Mouse (Mus musculus) brain, embryonic 18.5 days (tissue): ENCODE results near the gene Ogfrl1.
"Not testable (repeated sequence)": the region's sequence is repeated elsewhere in the genome, so short reads cannot be mapped to it uniquely, and the experiment has no call there.

Experiments used
- DNase-seq: peaks from one replicate; pipeline ENCODE4 v3.0.0-alpha.2; 2012; ENCODE audit warnings: low read depth, low spot score

Gene Ogfrl1

DNA sequence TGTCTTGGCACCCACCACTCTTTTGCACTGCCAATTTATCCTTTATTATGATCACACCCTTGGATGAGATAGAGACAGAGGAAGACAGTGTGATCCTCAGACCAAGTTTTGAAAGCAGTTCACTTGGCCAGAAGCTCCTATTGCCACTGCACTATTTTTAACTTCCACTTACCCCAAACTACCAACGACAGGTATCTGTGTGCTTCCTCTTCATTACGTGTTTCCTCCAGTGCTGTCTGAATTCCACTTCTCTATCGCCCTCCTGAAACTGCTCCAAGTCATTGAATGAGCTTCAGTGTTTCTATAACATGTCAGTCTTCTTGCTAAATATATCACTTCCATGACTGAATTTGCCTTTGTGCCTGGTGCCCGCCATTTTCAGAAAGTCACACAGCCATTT lies at the start of gene Ogfrl1:
TSS of gene Ogfrl1 (minus strand) at position 150 of the 400 bp plus-strand sequence.
- DNase-seq = no peak

DNA sequence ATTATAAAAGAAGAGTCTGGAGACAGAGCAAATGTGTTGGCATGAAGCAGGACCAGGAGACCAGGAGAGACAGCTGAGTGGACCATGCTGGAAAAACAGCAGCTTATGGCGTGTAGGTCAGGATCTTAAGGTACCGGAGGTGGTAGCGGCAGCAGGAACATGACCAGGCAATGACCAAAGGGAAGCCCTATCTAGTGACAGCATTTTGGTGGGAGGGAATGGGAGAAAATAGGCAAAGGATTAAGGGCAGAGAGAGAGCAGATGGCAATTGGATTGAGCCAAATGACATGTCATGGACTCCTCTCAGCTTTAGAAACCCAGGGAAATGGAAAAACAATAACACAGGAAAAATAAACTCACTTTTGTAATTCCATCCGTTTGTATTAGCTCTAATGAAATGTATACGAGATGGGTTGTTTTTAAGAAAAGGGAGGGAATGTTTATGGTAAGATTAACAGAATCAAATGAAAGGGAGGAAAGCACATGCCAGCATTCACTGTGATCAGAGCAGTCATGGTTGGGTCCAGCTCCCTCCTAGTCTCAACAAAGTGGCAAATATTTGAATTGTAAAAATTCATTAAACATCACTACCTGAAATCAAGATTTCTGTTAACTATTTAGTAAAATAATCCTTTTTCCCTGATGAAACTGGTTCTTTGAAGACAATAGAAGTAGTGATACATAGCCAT lies 48.3 kb upstream of the Ogfrl1 start:
- no peak for DNase-seq

DNA sequence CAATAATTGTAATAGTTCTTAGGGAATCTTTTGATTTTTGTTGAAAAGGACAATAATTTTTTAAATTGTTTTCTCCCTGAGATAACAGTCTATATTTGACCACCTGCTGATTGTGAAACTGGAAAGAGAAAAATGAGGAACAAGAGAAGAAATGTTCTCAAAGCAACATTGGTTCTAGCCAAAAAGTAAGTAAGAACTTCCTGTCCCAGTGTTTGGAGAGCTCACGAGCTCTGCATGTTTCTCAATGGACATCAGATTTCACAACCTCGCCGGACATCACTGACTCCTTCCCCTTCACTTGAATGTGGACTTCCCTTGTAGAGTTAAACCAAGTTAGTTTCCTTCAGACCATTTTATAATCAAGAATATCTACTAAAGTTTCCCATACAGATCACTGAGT lies 36.0 kb upstream of the Ogfrl1 start:
- no peak for DNase-seq

DNA sequence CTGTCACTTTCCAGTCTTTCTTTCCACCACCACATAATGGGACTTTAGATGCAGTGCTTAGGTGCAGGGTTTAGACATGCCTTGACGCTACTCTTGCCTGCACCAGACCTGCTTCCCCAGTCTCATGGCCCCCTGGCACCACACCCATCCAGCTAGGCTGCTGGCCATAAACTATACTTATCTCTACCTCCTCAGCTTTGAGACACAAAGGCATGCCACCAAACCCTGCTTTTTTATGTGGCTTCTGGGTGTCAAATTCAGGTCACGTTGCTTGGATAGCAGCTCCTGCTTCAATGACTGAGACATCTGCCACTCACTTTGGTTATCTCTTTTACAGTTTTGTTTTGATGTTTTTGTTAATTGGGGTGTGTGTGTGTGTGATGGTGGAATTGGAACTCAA lies 28.9 kb upstream of the Ogfrl1 start:
- no peak for DNase-seq

DNA sequence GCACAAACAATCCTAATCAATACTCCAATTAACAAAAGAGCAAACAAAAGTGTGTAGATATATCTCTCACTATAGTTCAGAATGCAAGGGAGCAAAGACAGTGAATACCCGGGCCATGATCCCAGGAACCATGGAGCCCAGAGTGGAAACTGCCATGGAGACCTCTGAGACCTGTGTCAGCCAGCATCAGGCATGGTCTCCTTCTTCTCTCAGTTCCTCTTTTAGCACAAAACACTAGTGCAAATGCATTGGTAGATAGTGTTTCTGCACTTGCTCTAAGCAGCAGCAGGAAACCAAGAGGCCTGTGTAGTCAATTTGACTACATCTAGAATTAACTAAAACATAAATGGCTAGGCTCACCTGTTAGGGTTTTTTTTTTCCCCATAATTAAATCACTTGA lies 21.4 kb upstream of the Ogfrl1 start:
- DNase-seq = no peak

DNA sequence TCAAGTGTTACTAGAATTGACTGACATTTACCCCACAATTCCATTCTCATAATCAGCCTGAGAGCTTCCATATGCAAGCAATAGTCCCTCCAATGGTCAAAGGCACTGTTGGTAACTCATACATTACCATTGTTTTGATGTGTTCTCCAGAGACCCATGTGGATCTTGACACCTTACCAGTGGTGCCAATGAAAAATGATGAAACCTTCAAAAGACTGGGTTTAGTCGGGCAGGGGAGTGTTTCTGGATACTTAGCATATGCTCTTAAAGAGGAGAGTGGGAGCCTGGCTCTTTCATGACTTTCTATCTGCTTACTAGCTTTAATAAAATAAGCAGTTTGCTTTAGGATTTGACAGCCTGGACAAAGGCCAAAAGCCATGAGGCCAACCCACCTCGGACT lies 20.5 kb upstream of the Ogfrl1 start:
- DNase-seq = no peak

DNA sequence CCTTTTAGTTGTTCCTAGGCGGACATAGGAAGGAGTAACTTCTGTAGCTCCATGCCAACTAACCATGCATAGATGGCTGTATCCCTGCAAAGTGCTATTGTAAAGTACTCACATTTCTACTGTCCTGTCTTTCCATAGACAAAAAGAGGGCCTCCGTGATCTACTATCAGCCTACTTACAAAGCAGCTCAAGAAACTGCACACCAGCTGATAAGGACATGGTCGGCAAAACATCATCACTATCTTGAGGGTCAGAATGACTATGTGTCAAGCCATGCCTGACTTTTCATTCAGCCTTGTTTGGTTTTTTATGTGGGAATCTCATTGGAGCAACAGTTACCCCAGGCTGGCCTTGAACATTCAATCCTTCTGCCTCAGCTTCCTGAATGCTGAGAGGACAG lies 20.0 kb upstream of the Ogfrl1 start:
- DNase-seq = no peak

DNA sequence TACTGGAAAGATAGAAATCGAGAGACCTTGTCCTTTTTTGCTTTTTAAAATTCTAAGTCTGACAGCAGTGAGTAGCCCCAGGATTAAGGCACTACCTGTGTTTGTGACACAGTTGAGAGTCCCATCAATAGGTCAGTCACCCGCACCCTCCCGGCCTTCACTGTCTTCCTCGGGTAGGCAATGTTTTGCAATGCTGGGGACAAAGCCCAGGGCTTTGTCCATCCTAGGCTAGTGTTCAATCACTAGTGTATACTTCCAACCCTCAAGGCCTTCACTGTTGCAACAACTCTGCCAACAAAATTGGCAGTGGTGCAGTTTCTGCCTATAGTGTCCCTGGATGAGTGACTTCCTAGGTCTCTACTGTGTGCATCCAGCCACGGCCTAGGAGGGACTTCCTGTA lies 14.0 kb upstream of the Ogfrl1 start:
- no peak for DNase-seq

DNA sequence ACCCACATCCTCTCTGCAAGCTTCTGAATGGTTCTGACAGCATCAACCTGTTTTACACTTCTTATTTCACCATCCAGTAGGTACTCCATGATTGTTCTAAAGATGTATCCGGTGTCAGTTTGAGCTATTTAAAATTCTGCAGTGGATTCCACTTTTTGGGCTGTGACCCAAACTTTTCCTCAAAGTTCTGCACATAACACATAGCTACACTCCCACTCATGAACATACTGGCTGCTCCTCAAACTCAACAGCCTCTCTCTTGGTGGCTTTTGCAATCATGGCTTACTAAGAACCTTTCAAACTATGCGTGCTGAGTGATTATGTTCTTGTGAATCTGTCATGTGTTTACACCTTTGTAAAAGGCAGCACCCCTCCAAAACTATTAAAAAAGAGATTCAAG lies 12.4 kb upstream of the Ogfrl1 start:
- no peak for DNase-seq

DNA sequence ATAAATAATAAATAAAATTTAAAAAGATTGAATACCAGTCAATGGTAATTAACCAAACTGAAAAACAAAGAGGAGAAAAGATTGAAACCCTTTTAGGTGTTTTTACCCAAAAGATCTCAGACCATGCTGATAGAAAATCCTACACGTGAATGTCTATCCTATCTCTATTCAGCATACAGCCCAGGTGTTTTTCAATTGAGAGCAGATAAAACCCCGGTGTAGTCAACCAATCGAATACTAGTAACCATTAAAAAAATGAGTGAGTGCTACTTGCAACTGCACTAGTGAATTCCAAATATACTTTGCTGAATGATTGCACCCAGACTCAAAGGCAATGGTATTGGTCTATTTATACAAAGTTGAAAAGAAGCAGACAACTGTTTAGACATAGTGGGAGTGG lies 4.8 kb upstream of the Ogfrl1 start:
- no peak for DNase-seq

DNA sequence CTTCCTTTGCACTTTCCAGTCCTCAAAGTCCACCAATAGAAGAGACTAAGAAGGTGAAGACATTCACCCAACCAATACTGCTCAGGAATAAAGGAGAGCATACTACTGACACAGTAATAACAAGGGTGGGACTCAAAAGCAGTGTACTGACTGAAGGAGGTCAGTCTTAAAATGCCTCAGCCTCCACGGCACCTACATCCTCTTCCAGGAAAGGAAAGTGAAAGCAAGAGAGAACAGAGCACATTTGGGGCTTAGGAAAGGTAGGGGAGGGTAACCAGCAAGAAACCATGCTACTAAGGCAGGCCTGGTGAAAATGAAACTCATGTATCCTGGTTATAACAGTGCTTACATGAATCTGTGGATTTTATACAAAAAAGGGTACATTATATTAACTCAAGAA lies 2.0 kb upstream of the Ogfrl1 start:
- no peak for DNase-seq

DNA sequence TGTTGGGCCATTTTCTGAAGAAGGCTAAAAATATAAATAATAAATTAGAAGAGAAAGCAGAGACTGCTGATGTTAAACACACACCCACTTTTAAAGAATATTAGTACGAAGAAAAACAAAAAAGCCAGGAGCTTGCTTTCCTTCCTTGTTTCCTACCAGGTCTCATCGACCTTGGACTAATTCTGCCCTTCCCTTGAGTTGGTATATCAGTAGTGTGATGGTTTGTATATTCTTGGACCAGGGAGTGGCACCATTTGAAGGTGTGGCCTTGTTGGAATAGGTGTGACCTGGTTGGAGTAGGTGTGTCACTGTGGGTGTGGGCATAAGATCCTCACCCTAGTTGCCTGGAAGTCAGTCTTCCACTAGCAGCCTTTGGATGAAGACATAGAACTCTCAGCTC lies 3.2 kb downstream of the Ogfrl1 start:
- DNase-seq = not testable (repeated sequence)

DNA sequence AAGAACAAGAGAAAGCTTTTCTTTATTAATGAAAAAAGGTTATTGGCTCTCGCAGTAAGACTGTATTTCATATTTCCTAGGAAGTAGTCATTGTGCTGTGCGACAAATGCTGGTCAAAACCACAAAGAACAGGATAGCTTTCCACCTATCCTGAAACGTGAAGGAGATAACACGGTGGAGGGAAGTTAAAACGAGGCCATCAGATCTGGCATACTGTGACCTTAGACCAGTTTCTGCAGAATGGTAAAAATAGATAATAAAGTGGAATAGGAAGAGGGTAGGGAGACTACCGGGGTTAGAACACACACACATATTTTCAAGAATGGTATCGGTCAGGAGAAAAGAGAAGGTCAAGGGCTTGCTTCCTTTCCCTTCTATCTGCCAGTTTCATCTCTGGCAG lies 5.8 kb downstream of the Ogfrl1 start:
- DNase-seq = no peak

DNA sequence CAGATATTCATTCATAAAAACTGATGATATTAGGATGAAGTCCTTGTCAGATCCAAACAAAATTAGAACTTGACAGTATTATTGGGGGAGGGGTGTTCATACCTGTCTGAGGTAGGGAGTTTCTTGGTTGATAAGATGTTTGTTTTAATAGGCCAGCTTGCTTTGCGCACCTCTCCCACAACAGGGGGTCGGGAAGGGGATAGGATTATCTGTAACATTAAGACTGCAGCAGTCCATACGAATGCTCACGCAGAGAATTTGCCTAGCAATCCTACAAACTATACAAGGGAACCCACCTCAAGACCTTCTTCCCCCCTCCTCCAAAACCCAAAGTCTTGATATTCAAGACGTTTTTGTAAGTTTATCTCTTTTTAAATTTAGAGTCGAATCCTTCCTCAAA lies 13.2 kb downstream of the Ogfrl1 start:
- no peak for DNase-seq

DNA sequence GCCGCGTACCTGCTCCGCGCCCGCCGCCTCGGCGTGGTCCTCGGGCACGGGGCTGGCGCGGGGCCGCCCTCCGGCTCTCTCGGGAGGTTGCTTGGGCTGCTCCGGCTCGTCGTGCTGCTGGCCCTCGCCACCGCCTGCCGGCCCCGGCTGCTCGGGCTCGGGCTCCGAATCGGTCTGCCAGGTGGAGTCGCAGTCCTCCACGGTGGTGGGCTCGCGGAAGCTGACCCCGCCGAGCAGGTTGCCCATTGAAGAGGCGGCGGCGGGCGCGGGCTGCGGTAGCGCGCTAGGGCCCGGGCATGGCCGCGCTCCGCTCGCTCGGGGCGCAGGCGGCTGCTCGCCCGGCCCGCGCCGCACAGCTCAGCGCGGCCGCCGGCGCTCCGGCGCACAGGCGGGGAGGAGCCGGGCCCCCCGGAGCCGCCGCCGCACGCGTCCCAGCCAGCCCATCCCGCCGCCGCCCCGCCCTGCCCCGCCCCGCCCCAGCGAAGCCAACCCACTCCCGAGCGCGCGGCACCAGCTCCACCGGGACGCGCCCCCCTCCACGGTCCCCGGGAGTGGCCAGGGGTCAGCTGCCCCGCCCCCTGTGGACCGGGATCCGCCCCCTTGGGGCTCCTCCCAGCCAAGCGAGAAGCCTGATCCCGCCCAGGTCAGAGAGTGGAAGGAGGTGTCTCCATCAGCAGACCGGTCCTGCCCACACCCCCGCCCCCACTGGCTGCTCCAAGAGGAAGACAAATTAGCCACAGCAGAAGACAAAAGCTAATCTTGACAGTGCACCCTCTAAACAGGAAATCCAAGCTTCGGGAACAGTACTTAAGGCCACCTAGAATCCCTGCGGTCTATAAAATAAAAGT lies 14.5 kb downstream of the Ogfrl1 start:
- DNase-seq = peak; percentile 67

DNA sequence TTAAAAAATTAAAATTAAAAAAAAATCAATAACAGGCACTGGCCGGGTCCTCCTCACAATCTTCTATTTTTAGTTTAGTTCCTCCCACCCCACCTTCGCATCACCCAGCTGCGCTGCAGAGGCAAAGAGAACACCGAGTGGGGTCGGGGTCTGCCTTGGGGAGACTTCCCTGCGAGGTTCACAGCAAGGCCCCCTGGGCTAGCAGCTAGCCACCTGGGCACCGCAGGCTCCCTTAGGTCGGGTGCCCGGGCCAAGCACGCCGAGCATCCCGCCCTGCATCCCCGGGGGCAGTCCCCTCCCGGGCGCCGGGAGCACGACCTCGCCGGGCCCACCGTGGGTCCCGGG lies 15.1 kb downstream of the Ogfrl1 start:
- no peak for DNase-seq

DNA sequence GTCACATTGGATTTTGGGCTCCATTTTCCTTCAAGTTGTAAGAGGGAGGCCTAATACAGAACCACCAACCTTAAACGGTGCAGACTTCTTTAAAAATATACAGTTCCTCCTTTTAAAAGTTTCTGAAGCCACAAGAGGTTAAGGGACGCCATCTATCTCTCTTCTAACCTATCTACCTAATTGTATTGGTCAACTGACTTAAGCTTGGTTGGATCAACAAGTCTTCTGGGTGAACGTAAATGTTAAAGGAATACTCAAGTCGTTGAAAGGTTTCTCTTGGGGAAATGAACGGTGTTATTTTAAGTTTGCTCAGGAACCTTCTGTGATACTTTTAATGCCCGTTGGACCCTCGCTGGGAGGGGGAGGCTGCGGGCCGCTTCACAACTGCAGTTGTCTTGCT lies 15.5 kb downstream of the Ogfrl1 start:
- DNase-seq = no peak

DNA sequence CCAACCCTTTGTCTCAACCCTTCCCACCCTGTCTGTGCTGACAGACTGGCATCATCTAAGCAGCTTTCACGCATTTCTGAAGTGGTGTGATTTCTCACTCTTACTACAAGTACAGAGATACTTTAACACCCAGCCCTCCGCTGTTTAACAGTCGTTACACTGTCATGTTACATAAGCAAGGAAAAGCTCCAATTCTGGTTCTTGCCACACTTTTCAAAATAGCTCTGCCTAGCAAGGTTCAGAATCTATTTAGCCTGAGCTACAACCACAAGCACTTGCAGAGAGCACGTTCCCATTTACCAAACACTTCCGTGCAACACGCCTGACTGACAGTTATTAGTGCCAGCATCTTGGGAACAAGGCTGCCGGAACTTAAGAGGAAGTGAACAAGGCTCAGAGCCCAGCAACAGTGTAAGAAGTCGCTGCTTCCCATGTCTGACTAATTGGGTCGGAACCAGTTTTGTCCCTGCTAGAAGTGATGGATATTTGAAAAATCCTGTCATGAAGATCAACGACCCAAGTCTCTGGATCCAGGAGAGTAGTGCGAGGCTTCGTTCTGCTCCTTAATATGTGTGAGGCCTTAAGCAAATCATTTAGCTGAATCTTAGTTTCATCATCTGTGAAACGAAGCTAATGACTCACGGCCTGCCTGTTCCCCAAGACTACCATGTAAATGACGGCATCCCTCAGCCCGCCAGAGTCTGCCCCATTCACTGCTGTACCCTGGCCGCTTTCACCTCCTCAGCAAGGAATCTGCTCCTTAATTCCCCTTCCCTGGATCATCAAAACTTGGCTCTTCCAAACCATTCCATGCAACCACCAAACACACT lies 17.4 kb downstream of the Ogfrl1 start:
- DNase-seq = no peak

DNA sequence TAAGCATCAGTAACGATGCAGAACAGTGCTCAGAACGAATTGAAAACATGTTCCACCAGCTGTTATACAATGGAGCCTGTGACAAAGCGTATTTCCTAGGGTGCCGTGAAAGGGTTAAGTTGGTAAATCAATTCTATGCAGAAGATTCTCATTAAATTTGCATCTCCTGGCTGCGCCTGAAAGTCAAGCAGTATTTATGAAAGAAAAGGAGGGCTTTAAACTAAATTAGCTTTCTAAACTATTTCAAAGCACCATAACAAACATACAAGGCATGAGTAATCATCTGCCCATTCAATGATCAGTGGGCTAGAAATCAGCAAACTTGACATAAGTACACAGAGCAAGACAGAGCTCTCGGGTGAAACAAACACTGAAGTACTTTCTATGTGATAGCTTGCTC lies 18.3 kb downstream of the Ogfrl1 start:
- DNase-seq = no peak

DNA sequence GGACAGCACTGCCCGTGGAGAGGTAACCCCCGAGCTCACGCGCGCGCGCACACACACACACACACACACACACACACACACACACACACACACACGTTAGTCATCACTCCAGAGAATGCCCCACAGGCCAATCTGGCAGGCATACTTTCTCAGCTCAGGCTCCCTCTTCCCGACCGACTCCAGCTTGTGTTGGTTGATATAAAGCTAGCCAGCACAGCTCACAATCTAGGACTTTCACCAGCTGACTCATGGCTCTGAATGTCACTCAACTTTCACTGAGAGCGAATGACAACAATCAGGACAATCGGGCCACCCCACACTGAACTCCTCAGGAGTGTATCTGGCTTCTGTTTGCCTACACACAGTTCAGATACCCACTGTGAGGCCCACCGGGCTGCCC lies 20.0 kb downstream of the Ogfrl1 start:
- no peak for DNase-seq

DNA sequence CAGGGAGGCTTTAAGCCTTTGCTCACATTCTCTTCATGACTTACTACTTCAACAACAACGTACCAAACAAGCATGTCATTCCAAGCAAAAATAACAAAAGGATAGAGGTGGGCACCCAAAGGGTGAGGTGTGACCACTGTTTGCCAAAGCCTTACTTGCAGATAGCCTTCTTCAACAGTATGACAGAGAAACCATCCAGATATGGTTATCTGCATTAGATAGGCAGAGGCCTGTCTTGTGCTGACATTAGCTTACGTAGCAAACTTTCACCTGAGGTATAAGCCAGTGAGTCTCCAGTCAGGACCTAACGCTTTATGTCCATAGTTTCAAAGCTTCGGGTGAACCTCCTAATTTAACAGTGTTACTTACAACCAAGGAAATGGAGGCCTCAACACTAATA lies 23.4 kb downstream of the Ogfrl1 start:
- DNase-seq = no peak

DNA sequence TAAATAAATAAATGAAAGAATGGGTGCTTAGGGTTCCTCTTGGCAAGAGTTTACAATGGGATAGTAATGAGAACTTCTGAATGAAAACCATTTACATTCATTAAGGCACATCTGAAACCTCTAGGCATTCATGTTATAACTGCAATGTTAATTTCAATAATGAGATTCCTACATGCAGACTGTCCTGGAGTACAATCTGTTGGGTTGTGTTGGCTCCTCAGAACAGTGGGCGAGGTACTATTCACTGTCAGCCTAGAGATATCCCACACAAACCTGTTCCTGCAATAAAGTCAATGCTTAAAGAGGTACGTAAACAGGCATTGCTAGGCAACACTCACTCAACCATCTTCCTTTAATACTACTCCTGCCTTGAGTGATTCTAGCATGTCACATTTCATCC lies 32.0 kb downstream of the Ogfrl1 start:
- no peak for DNase-seq

DNA sequence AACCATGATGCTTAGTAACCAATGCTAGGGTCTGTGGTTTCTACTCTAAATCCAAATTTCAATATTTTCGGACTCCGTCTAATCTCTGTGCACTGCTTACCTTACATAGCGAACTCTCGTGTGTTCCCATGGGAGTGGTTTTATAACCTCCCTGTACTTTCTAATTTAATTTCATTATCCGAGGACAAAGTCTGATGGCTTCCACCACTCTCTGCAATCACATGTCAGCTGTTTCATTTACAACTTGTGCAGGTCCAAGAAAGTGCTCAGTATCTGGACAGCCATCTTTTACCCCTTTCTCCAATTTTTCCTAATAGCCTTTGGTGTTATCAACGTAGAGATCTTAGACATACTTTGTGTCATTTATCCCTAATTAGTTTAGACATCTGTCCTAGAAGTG lies 44.7 kb downstream of the Ogfrl1 start:
- DNase-seq = no peak
